Mouse (Mus musculus) embryonic fibroblast, embryonic 13.5 days (primary cell): ENCODE results near the gene 4930524B15Rik. TPM values are rescaled to one million over a fixed set of nuclear protein-coding genes. Genes with fewer than 3 reads are reported as not detected.

Experiments used
- H3K27ac ChIP-seq: 2 replicates; pipeline ENCODE4 v1.5.1; 2012; ENCODE audit warnings: low read length, control low read depth, inconsistent platforms; ENCODE audit not compliant: insufficient read depth
- H3K4me1 ChIP-seq: 2 replicates; pipeline ENCODE4 v1.6.1; 2011; ENCODE audit warnings: low read length; ENCODE audit not compliant: control insufficient read depth, insufficient read depth
- H3K4me3 ChIP-seq: 2 replicates; pipeline ENCODE4 v1.5.1; 2011; ENCODE audit warnings: mild to moderate bottlenecking, control low read depth, low read length; ENCODE audit not compliant: insufficient read depth
- CTCF ChIP-seq: IDR thresholded peaks from 2 replicates; pipeline ENCODE4 v1.5.1; 2011; ENCODE audit warnings: mild to moderate bottlenecking, control low read depth, low read length, moderate library complexity, borderline replicate concordance; ENCODE audit not compliant: insufficient read depth
- POLR2A ChIP-seq: IDR thresholded peaks from 2 replicates; pipeline ENCODE4 v1.6.1; 2011; ENCODE audit warnings: low read depth, mild to moderate bottlenecking, control low read depth, low read length, moderate library complexity
- polyA plus RNA-seq: library from polyadenylated mRNA; stranded (reverse); fragments of >200 nt; gene quantifications from 2 replicates; pipeline ENCODE4 v1.2.4, GENCODE M21; 2011; ENCODE audit warnings: low read depth; ENCODE audit not compliant: missing spikeins, insufficient read length

4930524B15Rik gene
- not detected in 2 replicates for polyA plus RNA-seq

GRCm38 (mm10) chr11:31965256-31966134 is at the start of gene 4930524B15Rik:
TSS of gene 4930524B15Rik (plus strand) at chr11:31965592.
- H3K4me3 ChIP-seq, result no peak within 1 kb of the TSS
- TF ChIP-seq CTCF, result no peak
- TF ChIP-seq POLR2A, result no peak
- no peaks in the 10 kb centered on the region for H3K4me1 ChIP-seq
- H3K27ac ChIP-seq, result no peak within 1 kb of the TSS

- TF ChIP-seq POLR2A (no peak), CTCF (no peak)
- Histone ChIP-seq H3K4me3 (no peak overlapping the region), H3K4me1 (no peaks in the 10 kb centered on the region), H3K27ac (no peak overlapping the region)
Measured at GRCm38 (mm10) chr11:31917769-31918168, 47.6 kb upstream of the 4930524B15Rik start.

GRCm38 (mm10) chr11:31930051-31930450 is 35.3 kb upstream of the 4930524B15Rik start:
- H3K4me1 ChIP-seq, result no peaks in the 10 kb centered on the region
- H3K4me3 ChIP-seq, result no peak overlapping the region
- H3K27ac ChIP-seq, result no peak overlapping the region
- TF ChIP-seq POLR2A (no peak), CTCF (no peak)

GRCm38 (mm10) chr11:31935652-31936051 is 29.7 kb upstream of the 4930524B15Rik start:
- Histone ChIP-seq H3K4me1 (no peaks in the 10 kb centered on the region), H3K4me3 (no peak overlapping the region), H3K27ac (no peak overlapping the region)
- TF ChIP-seq POLR2A (no peak), CTCF (no peak)

GRCm38 (mm10) chr11:31936910-31937525 is 28.4 kb upstream of the 4930524B15Rik start:
- Histone ChIP-seq H3K27ac (no peak overlapping the region), H3K4me3 (no peak overlapping the region), H3K4me1 (no peaks in the 10 kb centered on the region)
- no peak for TF ChIP-seq POLR2A
- no peak for TF ChIP-seq CTCF

GRCm38 (mm10) chr11:31940898-31941639 is 24.3 kb upstream of the 4930524B15Rik start:
- TF ChIP-seq CTCF (no peak), POLR2A (no peak)
- H3K27ac ChIP-seq, result no peak overlapping the region
- H3K4me3 ChIP-seq, result no peak overlapping the region
- no peaks in the 10 kb centered on the region for H3K4me1 ChIP-seq

GRCm38 (mm10) chr11:31941640-31942638 is 23.5 kb upstream of the 4930524B15Rik start:
- H3K4me1 ChIP-seq, result no peaks in the 10 kb centered on the region
- no peak overlapping the region for H3K4me3 ChIP-seq
- H3K27ac ChIP-seq, result no peak overlapping the region
- no peak for TF ChIP-seq CTCF
- no peak for TF ChIP-seq POLR2A

- TF ChIP-seq POLR2A (no peak), CTCF (no peak)
- Histone ChIP-seq H3K4me1 (no peaks in the 10 kb centered on the region), H3K27ac (no peak overlapping the region), H3K4me3 (no peak overlapping the region)
Measured at GRCm38 (mm10) chr11:31945471-31945870, 19.9 kb upstream of the 4930524B15Rik start.
